Comparison of ENCODE assay signal across 26 mouse cellular contexts in genomic region chr10:67951690-67952089, GRCm38 (mm10). TPM values are rescaled to one million over a fixed set of nuclear protein-coding genes. Genes with fewer than 3 reads are reported as not detected.
"Had no signal": no experiment of that assay in that cellular context is flagged by ENCODE, and none has a peak within 500 bp of the region (broad histone marks: within the 10 kb centered on the region; RNA-seq: fewer than 3 reads in every experiment).

No protein-coding gene starts in this region.

- H3K9ac ChIP-seq: forebrain, postnatal 0 days; heart, embryonic 13.5 days; heart, embryonic 15.5 days; hindbrain, embryonic 13.5 days; hindbrain, embryonic 15.5 days; kidney, embryonic 15.5 days; limb, embryonic 13.5 days had no signal

- DNase-seq: forebrain, postnatal 0 days; gastrocnemius, postnatal 14 days; gastrocnemius, postnatal 36 days; heart, adult 11 months; heart, adult 2 months; heart, postnatal 14 days; heart, postnatal 36 days; kidney, adult 11 months; kidney, adult 2 months; kidney, adult 9 months; kidney, postnatal 14 days; kidney, postnatal 36 days; layer of hippocampus, adult 9-11 months; layer of hippocampus, postnatal 36 days; left cerebral cortex, postnatal 4 days had no signal

- H3K36me3 ChIP-seq: heart, embryonic 13.5 days; heart, embryonic 15.5 days; hindbrain, embryonic 13.5 days; hindbrain, embryonic 15.5 days; kidney, embryonic 15.5 days; limb, embryonic 13.5 days had no signal

- ATAC-seq: forebrain, postnatal 0 days; hindbrain, postnatal 0 days; intestine, embryonic 16.5 days had no signal

- H3K4me3 ChIP-seq: heart, adult 2 months; heart, embryonic 13.5 days; heart, embryonic 15.5 days; hindbrain, embryonic 13.5 days; hindbrain, embryonic 15.5 days; kidney, embryonic 15.5 days; limb, embryonic 13.5 days had no signal

- H3K27ac ChIP-seq: heart, adult 2 months; heart, embryonic 13.5 days; heart, embryonic 15.5 days; hindbrain, embryonic 13.5 days; hindbrain, embryonic 15.5 days; hindbrain, postnatal 0 days; kidney, embryonic 15.5 days; kidney, postnatal 0 days; limb, embryonic 13.5 days had no signal

- H3K27me3 ChIP-seq: heart, embryonic 13.5 days; heart, embryonic 15.5 days; hindbrain, embryonic 13.5 days; hindbrain, embryonic 15.5 days; kidney, embryonic 15.5 days; limb, embryonic 13.5 days had no signal

- H3K4me2 ChIP-seq: heart, embryonic 11.5 days; heart, embryonic 13.5 days; heart, embryonic 15.5 days; hindbrain, embryonic 13.5 days; hindbrain, embryonic 15.5 days; kidney, embryonic 15.5 days; limb, embryonic 13.5 days had no signal

- H3K9me3 ChIP-seq: heart, embryonic 13.5 days; heart, embryonic 15.5 days; hindbrain, embryonic 13.5 days; hindbrain, embryonic 15.5 days; kidney, embryonic 15.5 days; limb, embryonic 13.5 days had no signal

- H3K4me1 ChIP-seq: heart, embryonic 13.5 days; heart, embryonic 15.5 days; hindbrain, embryonic 13.5 days; hindbrain, embryonic 15.5 days; kidney, embryonic 15.5 days; limb, embryonic 13.5 days had no signal

RNA-seq across cellular contexts. Expression of gene Rtkn2, which starts 27.7 kb away (rescaled TPM):
- polyA plus RNA-seq: large intestine, adult 2 months had no signal
